In genomic region chr19:22448340-22449288, GRCm38 (mm10) we compare ENCODE assay signal across 9 mouse cellular contexts.
A peak's percentile ranks its signal among the peaks of the same experiment; 100 is the strongest.
DNase-seq lines count a peak whose midpoint lies in the region; ATAC-seq lines count a peak whose summit lies in the region.
"Had no signal": no experiment of that assay in that cellular context is flagged by ENCODE, and none has a peak within 500 bp of the region (broad histone marks: within the 10 kb centered on the region; RNA-seq: fewer than 3 reads in every experiment).

No protein-coding gene starts in this region.

- H3K27me3 ChIP-seq in heart, embryonic 15.5 days = no peaks in the 10 kb centered on the region
- H3K27me3 ChIP-seq in midbrain, embryonic 11.5 days (ENCODE audit: control insufficient read depth, insufficient read depth, low read length) = no peaks in the 10 kb centered on the region

- H3K27ac ChIP-seq in brown adipose tissue, adult 24 weeks (replicated peaks; ENCODE audit: low read depth, low read length) = peak overlapping the region; percentile 74
- no peak overlapping the region for H3K27ac ChIP-seq in heart, embryonic 15.5 days
- H3K27ac ChIP-seq in midbrain, embryonic 11.5 days (ENCODE audit: low read depth, low read length) = no peak overlapping the region

- ATAC-seq in heart, embryonic 15.5 days (replicated peaks; ENCODE audit: insufficient number of reproducible peaks, insufficient read depth, low FRiP score, low read depth) = no peak
- ATAC-seq in midbrain, embryonic 11.5 days (ENCODE audit: low FRiP score) = peak; percentile 58
- ATAC-seq in monocyte, adult 5-6 weeks (replicated peaks; ENCODE audit: insufficient number of reproducible peaks, low FRiP score, low TSS enrichment, poor library complexity, severe bottlenecking) = no peak

- H3K4me1 ChIP-seq in brown adipose tissue, adult 24 weeks (ENCODE audit: control insufficient read depth, insufficient read depth, insufficient read length, low read length) = no peaks in the 10 kb centered on the region
- H3K4me1 ChIP-seq in heart, embryonic 15.5 days (replicated peaks) = peaks cover 9% of the 10 kb centered on the region
- H3K4me1 ChIP-seq in midbrain, embryonic 11.5 days (ENCODE audit: control insufficient read depth, insufficient read depth, low read length) = peaks cover 12% of the 10 kb centered on the region

- WGBS in heart, embryonic 15.5 days = 36% methylated on average over 20 of the region's 20 CpGs
- WGBS in midbrain, embryonic 11.5 days = 30% methylated on average over 20 of the region's 20 CpGs

- H3K4me2 ChIP-seq in heart, embryonic 15.5 days = peak overlapping the region; percentile 70
- peak overlapping the region; percentile 69 for H3K4me2 ChIP-seq in midbrain, embryonic 11.5 days

- H3K9ac ChIP-seq in heart, embryonic 15.5 days = peak overlapping the region; percentile 21; the same call in 1 of the 2 replicates
- peak overlapping the region; percentile 54; the same call in 1 of the 2 replicates for H3K9ac ChIP-seq in midbrain, embryonic 11.5 days (ENCODE audit: low read length)

- peak; percentile 31 for DNase-seq in heart, adult 11 months
- DNase-seq in heart, postnatal 14 days = no peak
- DNase-seq in midbrain, embryonic 11.5 days (ENCODE audit: low spot score, missing footprints) = peak; percentile 83
- DNase-seq in frontal cortex, postnatal 36 days (ENCODE audit: low spot score in 2 of 2) = no peak
- DNase-seq in adrenal gland, adult 18-20 months (ENCODE audit: low spot score in 2 of 2) = no peak
- DNase-seq: kidney, adult 11 months had no signal

- H3K4me3 ChIP-seq in brown adipose tissue, adult 24 weeks (ENCODE audit: insufficient read depth, low read depth, low read length) = peak overlapping the region; percentile 63
- peak overlapping the region; percentile 42 for H3K4me3 ChIP-seq in heart, embryonic 15.5 days
- H3K4me3 ChIP-seq in midbrain, embryonic 11.5 days (ENCODE audit: low read depth, low read length) = peak overlapping the region; percentile 33

- no peaks in the 10 kb centered on the region for H3K36me3 ChIP-seq in heart, embryonic 15.5 days
- H3K36me3 ChIP-seq in midbrain, embryonic 11.5 days (ENCODE audit: control insufficient read depth, insufficient read depth, low read length) = no peaks in the 10 kb centered on the region

- intact Hi-C loops in heart, postnatal 14 days (cut with DNase I) = no loop called here

- no peaks in the 10 kb centered on the region for H3K9me3 ChIP-seq in heart, embryonic 15.5 days (replicated peaks)
- no peaks in the 10 kb centered on the region for H3K9me3 ChIP-seq in midbrain, embryonic 11.5 days (ENCODE audit: control insufficient read depth, low read length)

Comparison
In these comparisons a context has a peak if more than half of its experiments do, and no peak if none do; other contexts are left out.
1. DNase-seq: peak in heart, adult 11 months (single experiment) and midbrain, embryonic 11.5 days (single experiment); none in heart, postnatal 14 days (0 of 2), frontal cortex, postnatal 36 days (0 of 2) and adrenal gland, adult 18-20 months (0 of 2).
2. Peak in every context shown above with its lines, with median percentiles within 50 percentile points of each other: H3K4me3 ChIP-seq.